Mouse (Mus musculus): ENCODE measurements around the gene Pex11a. TPM values are rescaled to one million over a fixed set of nuclear protein-coding genes. Genes with fewer than 3 reads are reported as not detected.

The Pex11a gene
- total and polyA plus RNA-seq, 3 experiments: 16.4 to 19.0 (median 18.1) TPM

DNA sequence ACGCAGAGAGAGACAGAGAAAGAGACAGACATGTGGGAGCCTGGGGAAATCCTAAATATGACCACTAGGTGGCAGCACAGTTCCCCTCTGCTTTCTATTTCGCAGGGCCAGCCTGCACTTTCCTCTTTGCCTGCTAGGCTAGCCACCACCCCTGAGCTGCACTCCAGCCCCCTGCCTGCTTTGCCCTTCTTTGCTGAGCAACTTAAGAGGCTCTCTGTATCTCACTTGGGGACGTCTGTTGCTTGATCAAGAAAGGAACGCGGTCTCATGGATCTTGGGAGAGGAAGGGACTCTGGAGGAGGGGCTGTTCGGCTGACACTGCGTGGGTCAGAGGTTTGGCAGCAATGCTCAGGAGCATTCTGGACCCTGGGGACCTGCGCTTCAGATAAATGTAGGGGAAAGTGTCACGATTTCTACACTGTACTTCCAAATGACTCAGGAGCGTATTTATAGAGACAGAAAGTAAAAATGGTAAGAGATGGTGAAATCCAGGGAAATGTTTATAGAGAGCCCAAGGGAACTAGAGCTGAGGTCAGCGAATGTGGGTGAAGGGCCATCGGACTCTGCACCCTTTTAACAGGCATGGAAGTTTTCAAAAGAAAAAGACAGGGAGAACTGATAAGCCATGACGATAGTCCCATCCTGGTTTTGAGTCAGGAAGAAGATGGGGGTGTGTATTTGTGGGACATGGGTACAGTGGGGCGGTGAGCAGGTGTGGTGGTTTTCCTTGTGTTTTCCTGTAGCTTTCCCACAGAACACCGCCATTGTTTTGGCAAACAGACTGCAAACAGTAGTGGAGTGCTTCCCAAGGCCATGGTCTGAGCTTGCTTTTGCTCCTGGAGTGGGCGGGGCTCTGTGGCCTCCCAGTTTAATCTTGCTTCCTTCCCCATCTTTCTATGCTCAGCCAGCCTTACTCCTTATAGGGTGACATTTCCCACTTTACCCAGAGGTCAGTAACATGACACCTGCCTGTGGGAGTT, 38.0 kb upstream of the Pex11a start:
- Histone ChIP-seq H3K79me2 (replicated peaks; ENCODE audit: control insufficient read depth, insufficient read depth, low read length) (no peaks in the 10 kb centered on the region), H3K27ac (peak overlapping the region; percentile 72)
- WGBS: 18% methylated on average over 16 of the region's 16 CpGs

DNA sequence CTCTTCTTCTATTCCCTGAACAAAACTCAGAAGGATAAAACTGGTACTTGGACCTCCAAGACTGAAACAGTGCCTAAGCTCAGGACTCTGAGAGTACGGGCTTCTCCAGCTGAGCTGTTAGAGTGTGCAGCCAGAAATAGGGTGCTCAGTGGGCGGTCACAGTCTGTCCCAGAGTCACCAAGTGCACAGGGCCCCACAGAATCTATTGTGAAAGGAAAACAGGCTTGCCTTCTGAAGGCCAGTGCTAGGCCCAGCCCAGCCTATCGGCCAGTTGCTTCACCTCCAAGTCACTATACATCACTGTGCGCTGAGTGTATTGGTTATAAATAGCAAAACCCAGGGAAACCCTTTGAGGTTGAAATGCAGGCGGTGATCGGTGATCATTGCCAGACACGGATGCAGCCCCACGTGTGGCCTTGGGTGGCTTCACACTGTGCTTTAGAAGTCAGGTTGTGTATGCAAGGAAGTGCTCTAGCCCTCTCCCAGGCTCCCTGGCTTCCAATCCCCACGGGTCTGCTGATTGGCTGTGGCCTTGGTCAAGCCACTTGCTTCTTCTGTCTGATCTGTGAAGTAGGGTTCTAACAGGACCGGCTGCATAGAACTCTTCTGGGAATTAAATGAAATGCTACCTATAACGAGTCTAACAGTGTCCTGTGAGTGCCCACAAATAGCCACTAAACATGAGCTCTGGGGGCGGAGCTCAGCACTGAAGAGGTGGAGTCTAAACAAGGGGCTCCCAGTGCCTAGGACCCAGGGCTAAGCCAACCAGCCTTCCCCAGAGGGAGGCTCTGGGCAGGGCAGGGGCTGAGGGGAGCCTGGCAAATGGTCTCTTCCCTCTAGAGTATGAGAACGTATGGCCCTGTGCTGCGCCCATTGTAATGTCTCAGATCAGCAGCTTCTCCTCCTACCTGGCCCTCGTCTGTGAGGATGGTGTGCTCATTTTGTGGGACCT, 28.9 kb upstream of the Pex11a start:
- 51% methylated on average over 15 of the region's 15 CpGs for WGBS
- Histone ChIP-seq H3K27me3 (ENCODE audit: control insufficient read depth, insufficient read depth, low read length) (no peaks in the 10 kb centered on the region), H3K27ac (no peak overlapping the region), H3K36me3 (ENCODE audit: control insufficient read depth, insufficient read depth, low read length) (no peaks in the 10 kb centered on the region), H3K9ac (ENCODE audit: low read depth, low read length) (no peak overlapping the region), H3K4me3 (no peak overlapping the region), H3K79me2 (replicated peaks; ENCODE audit: control insufficient read depth, insufficient read depth, low read length) (no peaks in the 10 kb centered on the region), H3K4me1 (ENCODE audit: control insufficient read depth, insufficient read depth, low read length) (no peaks in the 10 kb centered on the region)
- no peak for TF ChIP-seq EP300 (IDR thresholded peaks at IDR 0.05; ENCODE audit: insufficient read depth, low read depth, low read length)
- no peak for DNase-seq
- intact Hi-C loops (cut with DNase I): no loop called here

More for the DNA sequence above, 38.0 kb upstream of the Pex11a start:
- TF ChIP-seq EP300 (IDR thresholded peaks at IDR 0.05; ENCODE audit: insufficient read depth, low read depth, low read length) (no peak), CTCF (IDR thresholded peaks at IDR 0.05) (peak; percentile 97)
- H3K36me3 ChIP-seq (ENCODE audit: control insufficient read depth, insufficient read depth, low read length): no peaks in the 10 kb centered on the region
- H3K4me1 ChIP-seq (ENCODE audit: control insufficient read depth, insufficient read depth, low read length): peaks cover 4% of the 10 kb centered on the region
- no peaks in the 10 kb centered on the region for H3K27me3 ChIP-seq (ENCODE audit: control insufficient read depth, insufficient read depth, low read length)
- intact Hi-C loops (cut with DNase I): loop anchor here (5.0 kb wide), 1 partner anchor 136 kb away; no protein-coding TSS in a partner anchor
- H3K4me3 ChIP-seq: peak overlapping the region; percentile 40
- H3K9ac ChIP-seq (ENCODE audit: low read depth, low read length): peak overlapping the region; percentile 71
- DNase-seq: peak; percentile 78 to 82

DNA sequence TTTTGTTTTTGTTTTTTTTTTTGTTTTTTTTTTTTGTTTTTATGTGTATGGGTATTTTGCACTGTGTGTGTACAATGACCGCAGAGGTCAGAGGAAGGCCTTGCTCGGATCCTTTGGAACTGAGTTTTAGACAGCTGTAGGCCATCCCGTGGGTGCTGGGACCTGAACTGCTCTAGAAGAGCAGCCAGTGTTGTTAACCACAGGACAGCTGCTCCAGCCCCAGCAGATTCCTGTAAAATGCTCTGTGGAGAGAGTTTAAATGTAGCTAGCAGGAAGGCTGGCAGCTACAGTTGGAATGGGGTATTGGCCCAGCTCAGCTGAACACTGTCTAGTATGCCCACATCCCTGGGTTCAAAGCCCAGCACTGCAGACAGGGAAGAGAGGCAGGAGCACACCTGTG, 26.7 kb upstream of the Pex11a start:
- TF ChIP-seq EP300 (IDR thresholded peaks at IDR 0.05; ENCODE audit: insufficient read depth, low read depth, low read length) (no peak), POLR2A (IDR thresholded peaks at IDR 0.05; ENCODE audit: insufficient read depth, low read depth, low read length) (no peak), CTCF (IDR thresholded peaks at IDR 0.05) (no peak)
- Histone ChIP-seq H3K36me3 (ENCODE audit: control insufficient read depth, insufficient read depth, low read length) (no peaks in the 10 kb centered on the region), H3K4me1 (ENCODE audit: control insufficient read depth, insufficient read depth, low read length) (no peaks in the 10 kb centered on the region), H3K4me3 (no peak overlapping the region), H3K9ac (ENCODE audit: low read depth, low read length) (no peak overlapping the region), H3K79me2 (replicated peaks; ENCODE audit: control insufficient read depth, insufficient read depth, low read length) (no peaks in the 10 kb centered on the region), H3K27ac (no peak overlapping the region), H3K27me3 (ENCODE audit: control insufficient read depth, insufficient read depth, low read length) (no peaks in the 10 kb centered on the region)
- DNase-seq: no peak
- 73% methylated on average over 3 of the region's 3 CpGs for WGBS
- intact Hi-C loops (cut with DNase I): no loop called here

DNA sequence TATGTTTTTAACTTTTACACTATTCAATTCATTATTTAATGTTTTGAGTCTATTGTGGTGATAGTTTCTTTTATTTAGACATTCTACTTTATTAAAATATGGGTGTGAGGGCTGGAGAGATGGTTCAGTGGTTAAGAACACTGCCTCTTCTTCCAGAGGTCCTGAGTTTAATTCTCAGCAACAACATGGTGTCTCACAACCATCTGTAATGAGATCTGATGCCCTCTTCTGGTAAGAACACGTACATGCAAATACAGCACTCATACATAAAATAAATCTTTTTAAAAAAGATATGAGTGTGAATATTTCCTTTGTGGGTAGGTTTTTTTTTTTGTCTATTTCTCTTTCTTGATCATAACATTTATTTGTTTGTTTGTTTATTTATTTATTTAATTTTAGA, 23.1 kb upstream of the Pex11a start:
- 55% methylated on average over 1 of the region's 1 CpGs for WGBS
- no peaks in the 10 kb centered on the region for H3K27me3 ChIP-seq (ENCODE audit: control insufficient read depth, insufficient read depth, low read length)
- no peak overlapping the region for H3K27ac ChIP-seq
- H3K4me1 ChIP-seq (ENCODE audit: control insufficient read depth, insufficient read depth, low read length): no peaks in the 10 kb centered on the region
- intact Hi-C loops (cut with DNase I): no loop called here
- no peak for DNase-seq
- no peak overlapping the region for H3K4me3 ChIP-seq
- H3K9ac ChIP-seq (ENCODE audit: low read depth, low read length): no peak overlapping the region
- no peaks in the 10 kb centered on the region for H3K36me3 ChIP-seq (ENCODE audit: control insufficient read depth, insufficient read depth, low read length)
- H3K79me2 ChIP-seq (replicated peaks; ENCODE audit: control insufficient read depth, insufficient read depth, low read length): no peaks in the 10 kb centered on the region
- TF ChIP-seq EP300 (IDR thresholded peaks at IDR 0.05; ENCODE audit: insufficient read depth, low read depth, low read length): no peak
- TF ChIP-seq CTCF (IDR thresholded peaks at IDR 0.05): peak; percentile 30
- no peak for TF ChIP-seq POLR2A (IDR thresholded peaks at IDR 0.05; ENCODE audit: insufficient read depth, low read depth, low read length)

DNA sequence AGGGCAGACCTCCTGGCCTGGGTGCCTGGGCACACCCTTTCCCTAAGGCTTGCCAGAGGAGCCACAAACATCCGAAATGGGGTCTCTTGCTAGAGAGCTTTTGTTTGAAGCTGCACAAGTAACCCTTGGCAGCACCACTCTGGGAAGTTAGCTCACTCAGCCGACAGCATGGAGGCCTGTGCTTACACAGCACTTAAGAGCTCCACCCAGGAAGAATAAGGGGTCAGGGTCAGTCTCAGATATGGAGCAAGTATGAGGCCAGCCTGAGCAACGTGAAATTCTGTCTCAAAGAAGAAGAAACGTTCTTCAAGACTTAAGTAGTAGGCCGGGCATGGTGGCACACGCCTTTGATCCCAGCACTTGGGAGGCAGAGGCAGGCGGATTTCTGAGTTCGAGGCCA, 19.2 kb upstream of the Pex11a start:
- no peaks in the 10 kb centered on the region for H3K27me3 ChIP-seq (ENCODE audit: control insufficient read depth, insufficient read depth, low read length)
- WGBS: 66% methylated on average over 8 of the region's 8 CpGs
- intact Hi-C loops (cut with DNase I): no loop called here

More for the DNA sequence above, 19.2 kb upstream of the Pex11a start:
- H3K4me1 ChIP-seq (ENCODE audit: control insufficient read depth, insufficient read depth, low read length): no peaks in the 10 kb centered on the region
- H3K79me2 ChIP-seq (replicated peaks; ENCODE audit: control insufficient read depth, insufficient read depth, low read length): no peaks in the 10 kb centered on the region
- TF ChIP-seq CTCF (IDR thresholded peaks at IDR 0.05) (no peak), POLR2A (IDR thresholded peaks at IDR 0.05; ENCODE audit: insufficient read depth, low read depth, low read length) (no peak), EP300 (IDR thresholded peaks at IDR 0.05; ENCODE audit: insufficient read depth, low read depth, low read length) (no peak)
- H3K9ac ChIP-seq (ENCODE audit: low read depth, low read length): no peak overlapping the region
- no peak overlapping the region for H3K4me3 ChIP-seq
- H3K27ac ChIP-seq: no peak overlapping the region
- no peaks in the 10 kb centered on the region for H3K36me3 ChIP-seq (ENCODE audit: control insufficient read depth, insufficient read depth, low read length)
- DNase-seq: no peak

All from heart, adult 2 months (tissue).